Mouse (Mus musculus) hindbrain, embryonic 12.5 days (tissue): ENCODE data around the gene Hspb7. TPM values are rescaled to one million over a fixed set of nuclear protein-coding genes. Genes with fewer than 3 reads are reported as not detected.

Source experiments
- ATAC-seq: fragments of 200-750 bp; cut with Nextera tagmentation; 2 replicates; pipeline ENCODE4 v1.8.0; 2017; ENCODE audit warnings: moderate TSS enrichment; ENCODE audit not compliant: low FRiP score
- H3K27ac ChIP-seq: fragments of 300-500 bp; sonication (generic); 2 replicates; pipeline ENCODE4 v1.5.1; 2016; ENCODE audit warnings: mild to moderate bottlenecking
- H3K27me3 ChIP-seq: fragments of 300-500 bp; sonication (generic); 2 replicates; pipeline ENCODE4 v1.6.1; 2016; ENCODE audit warnings: mild to moderate bottlenecking
- H3K36me3 ChIP-seq: fragments of 300-500 bp; sonication (generic); 2 replicates; pipeline ENCODE4 v1.6.1; 2016; ENCODE audit warnings: mild to moderate bottlenecking
- H3K4me1 ChIP-seq: fragments of 300-500 bp; sonication (generic); 2 replicates; pipeline ENCODE4 v1.6.1; 2016
- H3K4me2 ChIP-seq: fragments of 300-500 bp; sonication (generic); replicated peaks from 2 replicates; pipeline ENCODE4 v1.6.1; 2016; ENCODE audit warnings: mild to moderate bottlenecking
- H3K4me3 ChIP-seq: fragments of 300-500 bp; sonication (generic); 2 replicates; pipeline ENCODE4 v1.5.1; 2016; ENCODE audit warnings: mild to moderate bottlenecking
- H3K9ac ChIP-seq: fragments of 300-500 bp; sonication (generic); 2 replicates; pipeline ENCODE4 v1.6.1; 2016; ENCODE audit warnings: mild to moderate bottlenecking, moderate library complexity
- H3K9me3 ChIP-seq: fragments of 300-500 bp; sonication (generic); replicated peaks from 2 replicates; pipeline ENCODE4 v1.6.1; 2016; ENCODE audit warnings: mild to moderate bottlenecking
- WGBS: fragments of 180-500 bp; shearing (Covaris S2); methylation state at CpG from one replicate; pipeline ENCODE4 v1.1.7; 2016; 5-methylcytosine and 5-hydroxymethylcytosine counted together
- polyA plus RNA-seq: library from polyadenylated mRNA; unstranded; fragments of >200 nt; fragmentation: Nextera tagmentation; extraction: Ambion mirVana; gene quantifications from 2 replicates; pipeline ENCODE4 v1.2.1, GENCODE M21; 2016

The Hspb7 gene
- polyA plus RNA-seq, 1 experiment from 2014 or later: not detected

- Histone ChIP-seq H3K4me1 (peaks cover 37% of the 10 kb centered on the region), H3K36me3 (peaks cover 43% of the 10 kb centered on the region), H3K4me3 (no peak overlapping the region), H3K27ac (peak overlapping the region; percentile 44; the same call in 1 of the 2 replicates), H3K9ac (0 out of 2 replicates have a peak overlapping the region, but pooled peaks have one; percentile 32), H3K9me3 (no peaks in the 10 kb centered on the region), H3K27me3 (no peaks in the 10 kb centered on the region), H3K4me2 (no peak overlapping the region)
- WGBS: 11% methylated on average over 7 of the region's 7 CpGs
- ATAC-seq: 0 out of 2 replicates have a peak, but pooled peaks have one; percentile 42
These were observed 37.7 kb downstream of the Hspb7 start for GRCm38 (mm10) chr4:141458236-141458635.

- no peak for ATAC-seq
- Histone ChIP-seq H3K27me3 (no peaks in the 10 kb centered on the region), H3K4me2 (no peak overlapping the region), H3K9ac (no peak overlapping the region), H3K4me3 (no peak overlapping the region), H3K4me1 (peaks cover 36% of the 10 kb centered on the region), H3K9me3 (no peaks in the 10 kb centered on the region), H3K36me3 (peaks cover 44% of the 10 kb centered on the region), H3K27ac (no peak overlapping the region)
- 63% methylated on average over 3 of the region's 3 CpGs for WGBS
These were observed 38.3 kb downstream of the Hspb7 start for GRCm38 (mm10) chr4:141458888-141459287.

GRCm38 (mm10) chr4:141459766-141460165, 39.2 kb downstream of the Hspb7 start:
- Histone ChIP-seq H3K4me3 (no peak overlapping the region), H3K9me3 (no peaks in the 10 kb centered on the region), H3K4me2 (no peak overlapping the region), H3K4me1 (peaks cover 36% of the 10 kb centered on the region), H3K27me3 (no peaks in the 10 kb centered on the region), H3K27ac (no peak overlapping the region), H3K36me3 (peaks cover 48% of the 10 kb centered on the region), H3K9ac (no peak overlapping the region)
- no peak for ATAC-seq
- WGBS: 89% methylated on average over 9 of the region's 9 CpGs

DNA sequence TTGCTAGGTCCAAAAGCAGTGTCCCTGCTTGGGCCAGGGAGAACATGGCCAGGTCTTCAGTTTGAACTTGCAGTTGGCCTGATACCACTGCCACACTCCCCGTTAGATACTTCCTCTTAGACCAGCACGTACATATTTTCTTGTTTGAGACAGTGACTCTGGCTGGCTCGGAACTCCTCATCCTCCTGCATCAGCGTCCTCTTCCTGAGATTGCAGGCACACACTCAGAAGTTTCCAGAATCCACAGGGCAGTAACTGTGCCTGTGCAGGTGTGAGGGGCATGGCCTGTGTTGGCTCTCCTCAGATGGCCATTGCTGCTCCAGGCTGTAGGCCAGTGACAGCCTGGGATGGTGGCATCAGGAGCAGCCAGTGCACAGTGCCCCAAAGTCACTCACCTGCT, 39.9 kb downstream of the Hspb7 start:
- peaks cover 30% of the 10 kb centered on the region for H3K4me1 ChIP-seq
- 91% methylated on average over 4 of the region's 4 CpGs for WGBS
- H3K9ac ChIP-seq: no peak overlapping the region
- no peak overlapping the region for H3K4me2 ChIP-seq
- H3K9me3 ChIP-seq: no peaks in the 10 kb centered on the region
- peaks cover 51% of the 10 kb centered on the region for H3K36me3 ChIP-seq
- no peak overlapping the region for H3K4me3 ChIP-seq
- no peak for ATAC-seq
- H3K27me3 ChIP-seq: no peaks in the 10 kb centered on the region
- no peak overlapping the region for H3K27ac ChIP-seq

DNA sequence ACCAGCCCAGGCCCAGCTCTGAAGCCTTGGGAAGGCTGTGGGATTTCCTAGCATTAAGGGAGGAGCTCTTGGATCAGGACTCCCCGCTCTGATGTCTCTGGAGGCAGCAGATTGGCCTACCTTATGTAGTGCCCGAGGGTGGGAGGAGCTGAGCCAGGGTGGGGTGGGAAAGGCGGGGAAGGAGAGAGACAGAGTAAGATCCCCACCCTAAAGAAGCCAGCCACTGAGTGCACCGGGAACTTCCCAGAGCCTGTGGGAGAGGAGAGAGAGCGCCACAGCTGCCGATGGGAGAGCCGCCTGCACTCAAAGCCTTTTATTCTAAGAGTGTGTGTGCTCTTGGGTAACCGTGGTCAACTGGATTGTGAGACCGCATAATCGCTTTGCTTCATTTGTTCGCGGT, 40.5 kb downstream of the Hspb7 start:
- Histone ChIP-seq H3K4me2 (no peak overlapping the region), H3K27ac (no peak overlapping the region), H3K27me3 (no peaks in the 10 kb centered on the region), H3K4me3 (no peak overlapping the region), H3K9me3 (no peaks in the 10 kb centered on the region), H3K36me3 (peaks cover 53% of the 10 kb centered on the region), H3K9ac (no peak overlapping the region), H3K4me1 (peaks cover 26% of the 10 kb centered on the region)
- ATAC-seq: peak; percentile 36; the same call in 1 of the 2 replicates
- 58% methylated on average over 12 of the region's 12 CpGs for WGBS

GRCm38 (mm10) chr4:141461576-141461975, 41.0 kb downstream of the Hspb7 start:
- 90% methylated on average over 12 of the region's 12 CpGs for WGBS
- no peaks in the 10 kb centered on the region for H3K9me3 ChIP-seq
- H3K36me3 ChIP-seq: peaks cover 54% of the 10 kb centered on the region
- no peak overlapping the region for H3K4me2 ChIP-seq
- no peak overlapping the region for H3K4me3 ChIP-seq
- no peaks in the 10 kb centered on the region for H3K27me3 ChIP-seq
- no peak overlapping the region for H3K9ac ChIP-seq
- peaks cover 26% of the 10 kb centered on the region for H3K4me1 ChIP-seq
- no peak for ATAC-seq
- H3K27ac ChIP-seq: no peak overlapping the region

- WGBS: 84% methylated on average over 14 of the region's 14 CpGs
These were observed 42.9 kb downstream of the Hspb7 start for GRCm38 (mm10) chr4:141463472-141463871.

GRCm38 (mm10) chr4:141464722-141465121, 44.1 kb downstream of the Hspb7 start:
- Histone ChIP-seq H3K27ac (no peak overlapping the region), H3K36me3 (peaks cover 84% of the 10 kb centered on the region), H3K4me2 (no peak overlapping the region), H3K4me3 (no peak overlapping the region), H3K9ac (no peak overlapping the region), H3K27me3 (no peaks in the 10 kb centered on the region), H3K4me1 (peaks cover 7% of the 10 kb centered on the region), H3K9me3 (no peaks in the 10 kb centered on the region)
- 81% methylated on average over 16 of the region's 16 CpGs for WGBS
- no peak for ATAC-seq

More at GRCm38 (mm10) chr4:141463472-141463871, 42.9 kb downstream of the Hspb7 start:
- peaks cover 19% of the 10 kb centered on the region for H3K4me1 ChIP-seq
- no peak for ATAC-seq
- H3K36me3 ChIP-seq: peaks cover 72% of the 10 kb centered on the region
- H3K27me3 ChIP-seq: no peaks in the 10 kb centered on the region
- no peak overlapping the region for H3K27ac ChIP-seq
- no peak overlapping the region for H3K9ac ChIP-seq
- H3K4me3 ChIP-seq: no peak overlapping the region
- no peak overlapping the region for H3K4me2 ChIP-seq
- H3K9me3 ChIP-seq: no peaks in the 10 kb centered on the region

GRCm38 (mm10) chr4:141465512-141466288, 45.1 kb downstream of the Hspb7 start:
- H3K9ac ChIP-seq: no peak overlapping the region
- H3K4me3 ChIP-seq: no peak overlapping the region
- H3K27ac ChIP-seq: no peak overlapping the region
- H3K27me3 ChIP-seq: no peaks in the 10 kb centered on the region
- H3K9me3 ChIP-seq: no peaks in the 10 kb centered on the region
- peaks cover 7% of the 10 kb centered on the region for H3K4me1 ChIP-seq
- whole genome bisulfite sequencing: 90% methylated on average over 34 of the region's 34 CpGs
- ATAC-seq: no peak
- no peak overlapping the region for H3K4me2 ChIP-seq
- H3K36me3 ChIP-seq: peaks cover 90% of the 10 kb centered on the region

- peaks cover 97% of the 10 kb centered on the region for H3K36me3 ChIP-seq
These were observed 45.8 kb downstream of the Hspb7 start for GRCm38 (mm10) chr4:141466289-141466795.

GRCm38 (mm10) chr4:141466844-141467580, 46.4 kb downstream of the Hspb7 start:
- Histone ChIP-seq H3K4me2 (no peak overlapping the region), H3K9ac (no peak overlapping the region), H3K27ac (no peak overlapping the region), H3K4me3 (no peak overlapping the region), H3K27me3 (no peaks in the 10 kb centered on the region), H3K4me1 (no peaks in the 10 kb centered on the region), H3K9me3 (0 out of 2 replicates have a peak, but pooled peaks cover 4% of the 10 kb centered on the region), H3K36me3 (peaks cover 98% of the 10 kb centered on the region)
- WGBS: 85% methylated on average over 15 of the region's 15 CpGs
- no peak for ATAC-seq

More at GRCm38 (mm10) chr4:141466289-141466795, 45.8 kb downstream of the Hspb7 start:
- Histone ChIP-seq H3K4me1 (peaks cover 2% of the 10 kb centered on the region), H3K9ac (no peak overlapping the region), H3K4me3 (no peak overlapping the region), H3K27me3 (no peaks in the 10 kb centered on the region), H3K9me3 (0 out of 2 replicates have a peak, but pooled peaks cover 2% of the 10 kb centered on the region), H3K4me2 (no peak overlapping the region), H3K27ac (no peak overlapping the region)
- no peak for ATAC-seq
- 90% methylated on average over 16 of the region's 16 CpGs for WGBS

DNA sequence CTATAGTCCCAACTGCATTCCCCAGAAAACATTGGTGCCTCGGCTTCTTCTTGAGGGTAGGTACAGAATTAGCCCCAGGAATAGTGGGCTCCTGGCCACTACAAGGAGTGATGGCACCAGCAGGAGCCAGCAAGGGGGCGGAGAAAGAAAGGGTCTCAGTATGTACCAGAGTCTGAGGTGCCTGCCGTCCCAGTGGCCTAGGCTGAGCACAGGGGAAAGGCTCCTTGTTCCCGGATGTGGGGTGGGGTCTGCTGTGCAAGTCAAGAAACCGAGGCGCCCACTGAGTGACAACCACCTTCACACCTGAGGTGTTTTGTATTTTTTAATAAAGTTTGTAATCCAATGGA, 47.0 kb downstream of the Hspb7 start:
- Histone ChIP-seq H3K27me3 (no peaks in the 10 kb centered on the region), H3K4me1 (no peaks in the 10 kb centered on the region), H3K4me3 (no peak overlapping the region), H3K9me3 (0 out of 2 replicates have a peak, but pooled peaks cover 4% of the 10 kb centered on the region), H3K36me3 (peaks cover 98% of the 10 kb centered on the region), H3K4me2 (no peak overlapping the region), H3K27ac (no peak overlapping the region), H3K9ac (no peak overlapping the region)
- 86% methylated on average over 6 of the region's 6 CpGs for WGBS
- no peak for ATAC-seq
